Mouse (Mus musculus): ENCODE measurements around the gene Slc9a3r1.

Gene Slc9a3r1

DNA sequence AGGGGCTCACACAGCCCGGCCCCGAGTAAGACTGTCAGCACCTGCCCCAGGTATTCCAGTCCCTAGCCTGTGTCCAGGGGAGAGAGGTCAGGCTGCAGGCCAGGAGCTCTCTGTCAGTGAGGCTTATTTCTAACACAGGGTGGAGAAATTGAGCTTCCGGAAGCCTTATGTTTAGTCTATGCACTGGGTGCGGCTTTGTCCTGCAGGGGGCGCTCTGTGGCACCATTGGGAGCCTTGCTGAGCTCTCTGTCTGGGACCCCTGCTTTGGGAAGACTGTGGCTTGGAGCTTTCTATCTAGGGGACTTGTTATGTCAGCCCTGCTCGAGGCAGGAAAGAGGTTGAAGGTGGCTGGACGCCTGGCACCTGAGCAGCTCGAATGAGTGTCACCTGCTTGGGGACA, 61.7 kb downstream of the Slc9a3r1 start:
- in situ Hi-C loops (cut with MboI) = no loop called here

GRCm38 (mm10) chr11:115225301-115225700, 62.2 kb downstream of the Slc9a3r1 start:
- in situ Hi-C loops (cut with MboI) = no loop called here

DNA sequence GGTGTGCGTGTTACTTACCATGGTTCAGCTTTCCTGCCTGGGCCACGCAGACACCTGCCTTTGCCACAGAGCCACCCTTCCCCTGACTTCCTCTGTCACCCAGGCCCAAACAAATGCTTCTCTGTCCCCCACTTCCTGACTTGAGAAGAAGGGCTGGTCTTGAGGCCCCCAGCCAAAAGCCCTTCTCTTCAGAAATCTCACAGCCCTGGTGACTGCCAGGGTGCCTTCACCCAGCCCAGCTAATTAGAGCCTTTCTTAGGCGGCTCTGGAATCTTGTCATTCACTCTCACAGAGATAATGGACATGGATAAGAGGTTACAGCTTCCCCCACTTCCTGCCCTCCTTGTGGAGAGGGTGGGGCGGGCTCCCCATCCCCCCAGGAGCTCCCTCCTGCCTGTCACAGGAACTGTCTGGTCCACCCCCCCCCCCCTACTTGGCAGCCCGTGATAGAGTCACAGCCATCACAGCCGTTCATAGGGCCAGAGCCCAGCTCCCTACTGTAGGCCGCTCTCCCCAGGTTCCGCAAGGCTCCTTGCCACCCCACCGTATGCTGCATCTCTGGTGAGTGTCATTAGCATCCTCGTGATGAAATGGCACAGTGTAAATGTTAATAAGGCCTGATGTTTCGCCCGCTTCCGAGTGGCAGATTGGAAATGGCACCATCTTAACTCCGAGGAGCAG, 63.8 kb downstream of the Slc9a3r1 start:
- in situ Hi-C loops (cut with MboI) = no loop called here

- in situ Hi-C loops (cut with MboI) = no loop called here
Measured at GRCm38 (mm10) chr11:115227640-115228039, 64.5 kb downstream of the Slc9a3r1 start.

- in situ Hi-C loops (cut with MboI) = no loop called here
Measured at GRCm38 (mm10) chr11:115228430-115228829, 65.3 kb downstream of the Slc9a3r1 start.

DNA sequence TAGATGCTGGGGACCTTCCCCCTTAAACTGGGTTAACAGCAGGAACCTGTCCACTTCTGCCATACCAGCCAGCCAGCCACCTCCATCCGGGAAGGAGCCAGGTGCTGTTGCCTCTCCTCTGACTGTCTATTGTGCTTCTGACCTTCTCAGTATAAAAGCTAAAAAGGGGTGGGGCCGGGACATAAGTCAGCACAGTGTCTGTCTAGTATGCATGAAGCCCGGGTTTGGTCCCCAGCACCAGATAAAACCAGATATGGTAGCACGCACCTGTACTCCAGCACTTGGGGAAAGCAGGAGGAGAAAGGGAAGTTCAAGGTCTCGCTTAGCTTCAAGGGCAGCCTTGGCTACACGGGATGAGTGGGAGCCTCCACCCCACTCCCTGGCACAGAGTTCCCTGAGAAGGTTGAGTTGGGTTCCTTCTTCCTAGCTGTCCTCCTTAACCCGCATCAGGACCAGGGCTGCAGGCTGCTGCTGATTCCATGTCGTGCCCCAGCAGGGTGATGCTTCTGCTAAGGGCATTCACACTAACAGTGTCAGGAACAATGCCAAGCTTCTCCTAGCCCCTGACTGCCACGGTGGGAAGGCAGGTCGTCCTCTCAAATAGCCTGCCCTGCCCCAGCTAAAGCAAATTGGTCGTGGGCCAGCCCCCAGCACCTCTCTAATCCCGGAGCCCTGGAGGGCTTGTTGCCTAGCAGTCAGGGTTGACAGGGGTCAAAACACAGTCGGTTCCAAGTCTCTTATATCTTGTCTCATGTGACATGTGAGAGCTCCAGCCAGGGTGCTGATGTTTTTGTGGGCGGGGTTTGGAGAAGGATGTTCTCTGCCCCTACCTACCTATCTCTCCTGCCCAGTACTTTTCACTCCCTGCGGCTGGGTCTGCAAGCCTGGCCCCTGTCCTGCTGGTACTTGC, 66.1 kb downstream of the Slc9a3r1 start:
- in situ Hi-C loops (cut with MboI) = no loop called here

Measured in mature B cell (primary cell).